ENCODE assay signal across 12 mouse cellular contexts in genomic region chr13:93830294-93830645, GRCm38 (mm10).
"Had no signal": no experiment of that assay in that cellular context is flagged by ENCODE, and none has a peak within 500 bp of the region (broad histone marks: within the 10 kb centered on the region; RNA-seq: fewer than 3 reads in every experiment).

No protein-coding gene starts in this region.

- H3K4me2 ChIP-seq: liver, embryonic 11.5 days; lung, embryonic 14.5 days; midbrain, embryonic 13.5 days had no signal

- H3K4me1 ChIP-seq: midbrain, embryonic 13.5 days had no signal

- H3K27me3 ChIP-seq: midbrain, embryonic 13.5 days had no signal

- H3K9ac ChIP-seq: liver, embryonic 14.5 days; liver, postnatal 0 days; lung, embryonic 14.5 days; midbrain, embryonic 13.5 days had no signal

- H3K36me3 ChIP-seq: midbrain, embryonic 13.5 days had no signal

- H3K27ac ChIP-seq: kidney, postnatal 0 days; liver, embryonic 14.5 days; macrophage; midbrain, embryonic 13.5 days had no signal

- DNase-seq: kidney, adult 18-20 months; kidney, adult 9 months; left cerebral cortex, postnatal 4 days; liver, postnatal 0 days; lung, embryonic 14.5 days; thymus, postnatal 25 days had no signal

- H3K4me3 ChIP-seq: midbrain, embryonic 13.5 days had no signal

- ATAC-seq: liver, postnatal 0 days; lung, postnatal 0 days; midbrain, embryonic 13.5 days had no signal
